Mouse (Mus musculus) liver, adult 2 months (tissue): ENCODE results near the gene Ggnbp2. TPM values are rescaled to one million over a fixed set of nuclear protein-coding genes. Genes with fewer than 3 reads are reported as not detected.
"Not testable (repeated sequence)": the region's sequence is repeated elsewhere in the genome, so short reads cannot be mapped to it uniquely, and the experiment has no call there.

ENCODE experiments used
- DNase-seq: peaks from one replicate; pipeline ENCODE4 v3.0.0-alpha.2; 2011; ENCODE audit warnings: low read depth, low spot score; ENCODE audit errors: extremely low read depth
- H3K27ac ChIP-seq: fragments of 200-500 bp; replicated peaks from 2 replicates; pipeline ENCODE4 v1.5.1; 2012; ENCODE audit warnings: low read depth, mild to moderate bottlenecking, control low read depth, inconsistent platforms, low read length; ENCODE audit not compliant: insufficient read depth
- H3K27me3 ChIP-seq: fragments of 200-500 bp; 2 replicates; pipeline ENCODE4 v1.6.1; 2012; ENCODE audit warnings: mild to moderate bottlenecking, moderate library complexity, low read length, inconsistent platforms; ENCODE audit not compliant: control insufficient read depth, insufficient read depth
- H3K36me3 ChIP-seq: fragments of 200-500 bp; 2 replicates; pipeline ENCODE4 v1.6.1; 2012; ENCODE audit warnings: low read length, inconsistent platforms; ENCODE audit not compliant: control insufficient read depth, insufficient read depth
- H3K4me1 ChIP-seq: fragments of 200-500 bp; 2 replicates; pipeline ENCODE4 v1.6.1; 2011; ENCODE audit warnings: low read length; ENCODE audit not compliant: control insufficient read depth, insufficient read depth
- H3K4me3 ChIP-seq: fragments of 200-500 bp; 2 replicates; pipeline ENCODE4 v1.5.1; 2011; ENCODE audit warnings: low read depth, mild to moderate bottlenecking, control low read depth, low read length, moderate library complexity; ENCODE audit not compliant: insufficient read depth
- H3K79me2 ChIP-seq: fragments of 200-500 bp; 2 replicates; pipeline ENCODE4 v1.6.1; 2012; ENCODE audit warnings: inconsistent platforms, mild to moderate bottlenecking, low read length, moderate library complexity; ENCODE audit not compliant: control insufficient read depth, insufficient read depth
- H3K9ac ChIP-seq: fragments of 200-500 bp; 2 replicates; pipeline ENCODE4 v1.6.1; 2012; ENCODE audit warnings: low read depth, mild to moderate bottlenecking, control low read depth, inconsistent platforms, low read length
- CTCF ChIP-seq: fragments of 200-500 bp; IDR thresholded peaks from 2 replicates; pipeline ENCODE4 v1.5.1; 2011; ENCODE audit warnings: low read depth, low read length, control low read depth
- POLR2A ChIP-seq: fragments of 200-500 bp; IDR thresholded peaks from 2 replicates; pipeline ENCODE4 v1.6.1; 2011; ENCODE audit warnings: low read length, control low read depth; ENCODE audit not compliant: insufficient read depth; ENCODE audit errors: extremely low read depth
- WGBS: fragments of 180-500 bp; shearing (Covaris S2); methylation state at CpG from one replicate; pipeline ENCODE4 v1.1.7; 2018; 5-methylcytosine and 5-hydroxymethylcytosine counted together
- polyA plus RNA-seq: library from polyadenylated mRNA; depleted of rRNA; stranded (reverse); fragments of >200 nt; gene quantifications from 2 replicates; pipeline ENCODE4 v1.2.3, GENCODE M21; 2012
- total RNA-seq: library from RNA; depleted of rRNA; stranded (reverse); fragments of >200 nt; gene quantifications from 2 replicates; pipeline ENCODE4 v1.2.3, GENCODE M21; 2014

The Ggnbp2 gene
- total and polyA plus RNA-seq, 2 experiments, result 22.5 to 96.4 TPM

DNA sequence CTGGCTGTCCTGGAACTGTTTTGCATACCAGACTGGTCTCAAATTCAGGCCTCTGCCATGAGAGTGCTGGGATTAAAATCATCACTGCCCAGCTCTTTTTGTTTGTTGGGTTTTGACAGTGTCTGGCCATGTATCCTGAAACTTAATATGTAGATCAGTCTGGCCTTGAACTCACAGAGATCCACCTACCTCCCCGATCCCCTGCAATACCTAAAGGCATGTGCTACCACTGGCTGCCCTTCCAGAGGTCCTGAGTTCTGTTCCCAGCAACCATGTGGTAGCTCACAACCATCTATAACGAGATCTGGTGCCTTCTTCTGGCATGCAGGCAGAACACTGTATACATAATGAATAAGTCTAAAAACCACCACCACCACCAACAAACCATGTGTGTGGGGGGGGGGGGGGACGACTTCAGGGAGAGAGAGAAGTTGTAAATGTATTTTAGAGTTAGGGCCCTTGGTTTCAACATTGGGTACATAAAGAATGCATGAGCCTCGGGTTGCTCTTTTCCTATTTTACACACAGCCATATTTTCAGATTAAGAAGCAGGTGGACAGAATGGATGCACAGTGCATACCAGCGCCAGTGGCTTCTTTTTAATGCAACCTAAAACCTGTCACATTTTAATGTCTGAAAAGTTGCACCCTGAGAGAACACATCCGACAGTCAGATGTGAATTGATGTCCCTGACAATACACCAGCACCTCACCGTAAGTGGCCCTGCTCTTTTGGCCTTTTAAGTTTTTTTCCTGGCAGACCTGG lies 8.6 kb upstream of the Ggnbp2 start:
- peak overlapping the region; percentile 82 for H3K4me3 ChIP-seq
- 6% methylated on average over 7 of the region's 7 CpGs for WGBS
- DNase-seq, result no peak
- TF ChIP-seq CTCF (no peak), POLR2A (no peak)
- no peaks in the 10 kb centered on the region for H3K27me3 ChIP-seq
- H3K79me2 ChIP-seq, result peaks cover 5% of the 10 kb centered on the region; the same call in 1 of the 2 replicates
- 0 out of 2 replicates have a peak, but pooled peaks cover 3% of the 10 kb centered on the region for H3K4me1 ChIP-seq
- H3K9ac ChIP-seq, result peak overlapping the region; percentile 92
- H3K36me3 ChIP-seq, result peaks cover 5% of the 10 kb centered on the region; the same call in 1 of the 2 replicates
- peak overlapping the region; percentile 80 for H3K27ac ChIP-seq

DNA sequence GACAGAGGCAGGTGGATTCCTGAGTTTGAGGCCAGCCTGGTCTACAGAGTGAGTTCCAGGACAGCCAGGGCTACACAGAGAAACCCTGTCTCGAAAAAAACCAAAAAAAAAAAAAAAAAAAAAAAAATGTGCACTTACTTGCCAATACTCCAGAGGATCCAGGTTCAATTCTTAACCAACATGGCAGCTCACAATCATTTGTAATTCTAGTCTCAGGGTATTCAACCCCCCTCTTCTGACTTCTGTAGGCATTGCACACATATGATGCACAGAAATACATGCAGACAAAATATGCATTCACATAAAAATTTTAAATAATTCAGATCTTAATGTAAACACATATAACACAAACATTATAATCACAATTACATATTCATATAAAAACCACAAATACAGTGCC lies 5.4 kb upstream of the Ggnbp2 start:
- DNase-seq, H3K36me3 ChIP-seq: not testable (repeated sequence)

DNA sequence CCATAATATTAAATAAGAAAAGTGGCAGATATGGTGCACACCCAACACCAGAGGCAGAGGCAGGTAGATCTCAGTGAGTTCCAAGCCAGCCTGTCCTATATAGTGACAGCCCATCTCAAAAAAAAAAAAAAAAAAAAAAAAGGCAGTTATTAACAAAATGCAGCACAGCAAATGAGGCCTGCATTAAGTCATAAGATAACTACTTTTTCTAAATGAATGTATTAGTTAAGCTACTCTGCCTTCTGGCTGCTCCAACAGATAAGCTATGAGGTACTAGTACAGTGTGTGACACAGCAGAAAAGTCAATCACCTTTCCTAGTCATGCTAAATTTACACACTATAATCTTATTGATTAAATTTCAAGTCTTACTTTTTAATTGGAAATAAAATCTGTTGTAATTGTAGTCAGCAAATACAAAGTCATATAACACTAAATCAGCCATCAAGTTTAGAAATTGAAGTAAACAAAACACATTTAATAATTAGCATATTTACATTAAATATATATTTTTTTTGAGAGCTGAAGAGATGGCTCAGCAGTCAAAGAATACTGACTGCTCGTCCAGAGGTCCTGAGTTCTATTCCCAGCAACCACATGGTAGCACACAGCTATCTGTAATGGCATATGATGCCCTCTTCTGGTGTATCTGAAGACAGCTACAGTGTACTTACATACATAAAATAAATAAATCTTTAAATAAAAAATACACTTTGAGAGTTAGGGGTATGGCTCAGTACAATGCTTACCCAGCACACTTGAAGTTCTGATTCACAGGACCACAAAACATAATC lies 2.6 kb upstream of the Ggnbp2 start:
- TF ChIP-seq CTCF (no peak), POLR2A (no peak)
- Histone ChIP-seq H3K79me2 (peaks cover 7% of the 10 kb centered on the region; the same call in 1 of the 2 replicates), H3K27ac (no peak overlapping the region), H3K4me3 (no peak overlapping the region), H3K9ac (no peak overlapping the region), H3K4me1 (no peaks in the 10 kb centered on the region), H3K36me3 (peaks cover 5% of the 10 kb centered on the region; the same call in 1 of the 2 replicates), H3K27me3 (no peaks in the 10 kb centered on the region)
- no peak for DNase-seq
- WGBS, result 80% methylated on average over 1 of the region's 1 CpGs

More for the DNA sequence above, 5.4 kb upstream of the Ggnbp2 start:
- WGBS, result 57% methylated on average over 1 of the region's 1 CpGs
- not testable (repeated sequence) for H3K27me3 ChIP-seq, H3K27ac ChIP-seq, H3K79me2 ChIP-seq, H3K4me3 ChIP-seq, H3K4me1 ChIP-seq, H3K9ac ChIP-seq

DNA sequence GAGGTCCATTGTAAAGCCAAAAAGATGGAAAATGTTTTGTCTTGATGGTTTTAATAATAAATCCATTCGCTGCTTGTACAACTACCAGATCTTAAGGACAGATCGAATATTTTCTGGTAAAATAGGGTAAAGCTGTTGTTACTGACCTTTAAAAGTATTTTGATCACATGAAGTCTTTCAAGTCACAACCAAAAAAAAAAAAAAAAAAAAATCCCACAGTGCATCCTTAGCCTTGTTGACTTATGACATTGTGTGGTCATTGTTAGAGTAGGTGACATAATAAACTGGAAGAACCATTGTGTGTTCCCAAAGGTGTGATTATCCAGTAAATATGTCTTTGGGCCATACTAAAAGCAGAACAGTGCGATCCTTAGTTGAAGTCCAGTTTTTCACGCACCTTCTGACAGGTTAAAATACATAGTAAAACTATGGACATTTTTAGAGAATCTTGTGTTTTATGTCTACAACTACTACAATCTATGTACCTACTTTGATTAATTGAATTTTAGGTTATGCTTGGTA lies 992 bp upstream of the Ggnbp2 start:
- H3K27me3 ChIP-seq, result no peaks in the 10 kb centered on the region
- H3K36me3 ChIP-seq, result 0 out of 2 replicates have a peak, but pooled peaks cover 2% of the 10 kb centered on the region
- peak; percentile 58 for DNase-seq
- H3K9ac ChIP-seq, result peak overlapping the region; percentile 89; the same call in 1 of the 2 replicates
- H3K27ac ChIP-seq, result peak overlapping the region; percentile 92
- H3K79me2 ChIP-seq, result peaks cover 5% of the 10 kb centered on the region; the same call in 1 of the 2 replicates
- WGBS, result 27% methylated on average over 4 of the region's 4 CpGs
- peak overlapping the region; percentile 83 for H3K4me3 ChIP-seq
- TF ChIP-seq POLR2A (no peak), CTCF (no peak)
- H3K4me1 ChIP-seq, result peaks cover 6% of the 10 kb centered on the region; the same call in 1 of the 2 replicates

DNA sequence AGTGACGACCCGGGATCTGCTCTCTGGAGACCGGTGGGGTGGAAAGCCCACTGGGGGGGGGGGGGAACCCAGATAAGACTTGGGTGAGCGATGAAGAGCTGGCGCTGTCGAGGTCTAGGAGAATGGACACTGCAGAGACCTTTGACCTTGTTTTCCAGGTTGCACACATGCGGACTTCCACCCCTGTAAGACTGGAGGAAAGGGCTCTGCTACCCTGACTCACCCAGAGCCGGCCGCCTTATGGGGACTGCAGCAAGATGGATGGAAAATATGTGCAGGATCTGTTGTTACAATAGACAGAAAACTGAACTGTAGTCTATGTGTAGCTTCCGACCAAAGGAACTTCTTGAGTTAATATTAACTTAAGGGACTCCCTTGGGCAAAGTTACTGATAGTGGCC lies 429 bp upstream of the Ggnbp2 start:
- peak overlapping the region; percentile 83 for H3K4me3 ChIP-seq
- H3K4me1 ChIP-seq, result peaks cover 9% of the 10 kb centered on the region
- DNase-seq, result peak; percentile 96
- peak overlapping the region; percentile 92 for H3K27ac ChIP-seq
- H3K9ac ChIP-seq, result peak overlapping the region; percentile 89
- 0 out of 2 replicates have a peak, but pooled peaks cover 2% of the 10 kb centered on the region for H3K36me3 ChIP-seq
- peaks cover 7% of the 10 kb centered on the region; the same call in 1 of the 2 replicates for H3K79me2 ChIP-seq
- TF ChIP-seq CTCF (no peak), POLR2A (0 out of 2 replicates have a peak, but pooled peaks have one; percentile 11)
- 1% methylated on average over 10 of the region's 10 CpGs for WGBS
- H3K27me3 ChIP-seq, result no peaks in the 10 kb centered on the region
